8 mouse cellular contexts compared by ENCODE assay signal in the genomic region with DNA sequence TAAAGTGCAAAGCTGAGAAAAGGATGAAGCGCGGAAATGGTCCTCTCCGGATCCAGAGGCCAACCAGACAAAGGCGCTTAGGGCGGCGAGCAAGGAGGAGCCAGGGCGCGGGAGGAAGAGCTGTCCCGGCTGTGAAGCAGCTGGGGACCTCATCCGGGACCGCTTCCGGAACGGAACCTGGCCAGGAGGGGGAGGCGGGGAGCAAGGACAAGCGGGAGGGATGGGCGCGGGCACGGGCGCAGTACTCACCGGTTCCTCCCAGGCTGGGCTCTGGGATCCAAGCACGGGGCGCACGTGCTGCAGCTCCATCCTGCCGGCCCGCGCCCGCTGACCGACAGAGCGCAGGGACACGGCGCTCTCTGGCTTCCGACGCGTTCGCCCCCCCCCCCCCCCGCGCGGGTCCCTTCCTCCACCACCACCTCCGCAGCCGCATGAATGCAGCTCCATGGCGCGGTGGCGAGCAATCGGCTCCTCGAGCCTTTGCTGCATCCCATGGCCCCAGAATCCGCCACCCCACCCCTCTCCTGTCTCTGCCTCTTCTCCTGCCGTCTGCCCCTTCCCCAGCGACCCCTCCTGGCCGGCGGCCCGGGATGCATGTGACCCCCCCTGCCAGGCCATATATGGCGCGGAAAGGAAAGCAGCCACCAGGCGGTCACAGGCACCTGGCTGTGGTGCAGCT. TPM values are rescaled to one million over a fixed set of nuclear protein-coding genes. Genes with fewer than 3 reads are reported as not detected.
DNase-seq lines count a peak whose midpoint lies in the region; ATAC-seq lines count a peak whose summit lies in the region.
"Not testable (repeated sequence)": the region's sequence is repeated elsewhere in the genome, so short reads cannot be mapped to it uniquely, and the experiment has no call there.
"Had no signal": no experiment of that assay in that cellular context is flagged by ENCODE, and none has a peak within 500 bp of the region (broad histone marks: within the 10 kb centered on the region; RNA-seq: fewer than 3 reads in every experiment).

No protein-coding gene starts in this region.

- peak overlapping the region; percentile 62 for H3K9ac ChIP-seq in forebrain, embryonic 16.5 days (replicated peaks; ENCODE audit: low read depth, low read length)
- peak overlapping the region; percentile 33; the same call in 1 of the 2 replicates for H3K9ac ChIP-seq in limb, embryonic 15.5 days
- H3K9ac ChIP-seq in midbrain, embryonic 16.5 days (ENCODE audit: low read depth, low read length): peak overlapping the region; percentile 73
- H3K9ac ChIP-seq in stomach, embryonic 14.5 days (replicated peaks; ENCODE audit: low read depth, low read length): not testable (repeated sequence)

- intact Hi-C loops in heart, postnatal 14 days (cut with DNase I): not testable (repeated sequence)

- not testable (repeated sequence) for H3K9me3 ChIP-seq in forebrain, embryonic 16.5 days (ENCODE audit: control insufficient read depth, low read length); limb, embryonic 15.5 days; midbrain, embryonic 16.5 days (replicated peaks; ENCODE audit: control insufficient read depth, low read length, poor library complexity, severe bottlenecking); stomach, embryonic 14.5 days (ENCODE audit: control insufficient read depth, low read depth, low read length)

- ATAC-seq in forebrain, embryonic 16.5 days: peak; percentile 77
- ATAC-seq in limb, embryonic 15.5 days (ENCODE audit: insufficient number of reproducible peaks, low FRiP score, low TSS enrichment, low read depth); stomach, embryonic 14.5 days (ENCODE audit: insufficient number of reproducible peaks, insufficient read depth, low FRiP score, low read depth): not testable (repeated sequence)
- ATAC-seq in midbrain, embryonic 16.5 days: peak; percentile 86

- H3K4me2 ChIP-seq in forebrain, embryonic 16.5 days (ENCODE audit: low read length): peak overlapping the region; percentile 46
- H3K4me2 ChIP-seq in limb, embryonic 15.5 days: peak overlapping the region; percentile 66
- H3K4me2 ChIP-seq in midbrain, embryonic 16.5 days (ENCODE audit: low read length): peak overlapping the region; percentile 43
- H3K4me2 ChIP-seq in stomach, embryonic 14.5 days (replicated peaks; ENCODE audit: low read depth, low read length): not testable (repeated sequence)

- peak overlapping the region; percentile 70 for H3K27ac ChIP-seq in forebrain, embryonic 16.5 days (ENCODE audit: low read length)
- H3K27ac ChIP-seq in limb, embryonic 15.5 days: peak overlapping the region; percentile 64; the same call in 1 of the 2 replicates
- H3K27ac ChIP-seq in midbrain, embryonic 16.5 days (ENCODE audit: low read length): peak overlapping the region; percentile 86
- H3K27ac ChIP-seq in stomach, embryonic 14.5 days (ENCODE audit: low read length): peak overlapping the region; percentile 39; the same call in 1 of the 2 replicates

- H3K27me3 ChIP-seq in forebrain, embryonic 16.5 days (replicated peaks; ENCODE audit: control insufficient read depth, insufficient read depth, low read length); limb, embryonic 15.5 days; midbrain, embryonic 16.5 days (ENCODE audit: control insufficient read depth, insufficient read depth, low read depth, low read length); stomach, embryonic 14.5 days (ENCODE audit: control insufficient read depth, insufficient read depth, low read length): not testable (repeated sequence)

- WGBS in forebrain, embryonic 16.5 days: 0% methylated on average over 6 of the region's 54 CpGs
- WGBS in limb, embryonic 15.5 days: 1% methylated on average over 9 of the region's 54 CpGs
- 0% methylated on average over 4 of the region's 54 CpGs for WGBS in midbrain, embryonic 16.5 days
- WGBS in stomach, embryonic 14.5 days: no CpG with 5 or more reads among the region's 54 CpGs

- H3K4me3 ChIP-seq in forebrain, embryonic 16.5 days (replicated peaks; ENCODE audit: low read length): peak overlapping the region; percentile 47
- peak overlapping the region; percentile 43 for H3K4me3 ChIP-seq in limb, embryonic 15.5 days
- peak overlapping the region; percentile 43 for H3K4me3 ChIP-seq in midbrain, embryonic 16.5 days (ENCODE audit: low read depth, low read length)
- peak overlapping the region; percentile 29 for H3K4me3 ChIP-seq in stomach, embryonic 14.5 days (ENCODE audit: low read depth, low read length)

- DNase-seq in cerebellum, postnatal 14 days: peak; percentile 5 to 6
- DNase-seq in heart, postnatal 14 days: peak; percentile 1 to 4
- DNase-seq in kidney, postnatal 14 days: peak; percentile 4

- H3K4me1 ChIP-seq in forebrain, embryonic 16.5 days (replicated peaks; ENCODE audit: control insufficient read depth, insufficient read depth, low read length); limb, embryonic 15.5 days; midbrain, embryonic 16.5 days (ENCODE audit: control insufficient read depth, insufficient read depth, low read length); stomach, embryonic 14.5 days (ENCODE audit: control insufficient read depth, insufficient read depth, low read length): not testable (repeated sequence)

- H3K36me3 ChIP-seq in forebrain, embryonic 16.5 days (ENCODE audit: control insufficient read depth, insufficient read depth); limb, embryonic 15.5 days; midbrain, embryonic 16.5 days (ENCODE audit: control insufficient read depth, insufficient read depth, low read length); stomach, embryonic 14.5 days (ENCODE audit: control insufficient read depth, insufficient read depth, low read length): not testable (repeated sequence)

RNA-seq across cellular contexts. Expression of a gene that starts 4.8 kb away (rescaled TPM):
- polyA plus RNA-seq in forebrain, embryonic 16.5 days (2015; fragmentation: Nextera tagmentation; extraction: Ambion mirVana): 4.6 and 6.6 TPM in 2 replicates
- total RNA-seq in heart, postnatal 14 days (2021): under 1 TPM in 1 of 2 experiments, not detected in 1; 0.32 TPM
- polyA plus RNA-seq in limb, embryonic 15.5 days (2015; fragmentation: Nextera tagmentation; extraction: Ambion mirVana): 0.52 and 0.73 TPM in 2 replicates
- 8.1 and 9.9 TPM in 2 replicates for polyA plus RNA-seq in midbrain, embryonic 16.5 days (2015; fragmentation: Nextera tagmentation; extraction: Ambion mirVana)
- 2.1 and 2.9 TPM in 2 replicates for polyA plus RNA-seq in stomach, embryonic 14.5 days (2014; fragmentation: Nextera tagmentation; extraction: Ambion mirVana)

RNA-seq across cellular contexts. Expression of a gene that starts 19.9 kb away (rescaled TPM):
- polyA plus RNA-seq in forebrain, embryonic 16.5 days (2015; fragmentation: Nextera tagmentation; extraction: Ambion mirVana): not detected in 2 replicates
- total RNA-seq in heart, postnatal 14 days (2021): not detected
- not detected in 2 replicates for polyA plus RNA-seq in limb, embryonic 15.5 days (2015; fragmentation: Nextera tagmentation; extraction: Ambion mirVana)
- polyA plus RNA-seq in midbrain, embryonic 16.5 days (2015; fragmentation: Nextera tagmentation; extraction: Ambion mirVana): not detected in 2 replicates
- polyA plus RNA-seq in stomach, embryonic 14.5 days (2014; fragmentation: Nextera tagmentation; extraction: Ambion mirVana): not detected in 2 replicates
- polyA plus RNA-seq: activated CD4-positive, CD25-positive, alpha-beta regulatory T cell, adult 4 months had no signal
